ENCODE assay signal across 25 mouse cellular contexts in the genomic region with DNA sequence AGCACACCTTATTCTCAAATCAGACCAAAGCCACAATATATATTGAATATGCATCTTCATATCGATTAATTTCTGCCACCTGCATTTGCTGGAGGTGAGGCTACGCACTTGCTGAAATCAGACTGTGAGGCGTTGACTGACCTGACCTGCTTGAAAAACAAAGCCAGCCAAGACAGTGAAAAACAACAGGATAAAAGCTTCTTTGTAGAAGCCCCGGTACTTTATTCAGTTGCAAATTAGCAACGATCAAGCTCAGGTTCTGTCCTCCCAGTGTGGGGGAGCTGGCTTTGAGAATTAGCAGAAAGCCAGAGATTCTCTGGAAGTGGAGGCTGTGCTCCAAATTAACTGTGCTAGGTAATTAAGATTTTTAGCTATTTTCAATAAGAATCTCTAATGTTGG.
"Had no signal": no experiment of that assay in that cellular context is flagged by ENCODE, and none has a peak within 500 bp of the region (broad histone marks: within the 10 kb centered on the region; RNA-seq: fewer than 3 reads in every experiment).

No protein-coding gene starts in this region.

- H3K36me3 ChIP-seq: heart, embryonic 13.5 days; heart, embryonic 15.5 days; hindbrain, embryonic 13.5 days; intestine, embryonic 15.5 days; limb, embryonic 13.5 days; limb, embryonic 15.5 days; liver, embryonic 12.5 days had no signal

- H3K27ac ChIP-seq: heart, adult 2 months; heart, embryonic 13.5 days; heart, embryonic 15.5 days; hindbrain, embryonic 13.5 days; intestine, embryonic 15.5 days; limb, embryonic 13.5 days; limb, embryonic 15.5 days; liver, embryonic 12.5 days; liver, embryonic 14.5 days had no signal

- ATAC-seq: hindbrain, embryonic 16.5 days; inflammation-experienced regulatory T-cells, adult 6 months; intestine, embryonic 15.5 days; intestine, postnatal 0 days; liver, embryonic 12.5 days had no signal

- H3K9me3 ChIP-seq: heart, embryonic 15.5 days; intestine, embryonic 15.5 days; limb, embryonic 15.5 days; liver, embryonic 12.5 days had no signal

- H3K9ac ChIP-seq: heart, embryonic 13.5 days; heart, embryonic 15.5 days; hindbrain, embryonic 13.5 days; intestine, embryonic 15.5 days; limb, embryonic 13.5 days; limb, embryonic 15.5 days; liver, embryonic 12.5 days; liver, embryonic 14.5 days had no signal

- H3K4me1 ChIP-seq: heart, embryonic 13.5 days; heart, embryonic 15.5 days; hindbrain, embryonic 13.5 days; intestine, embryonic 15.5 days; limb, embryonic 13.5 days; limb, embryonic 15.5 days; liver, embryonic 12.5 days had no signal

- DNase-seq: gastrocnemius, postnatal 14 days; gastrocnemius, postnatal 36 days; heart, adult 11 months; heart, adult 2 months; heart, postnatal 14 days; heart, postnatal 36 days; kidney, adult 18-20 months; kidney, adult 8-10 months; kidney, postnatal 14 days; kidney, postnatal 36 days; layer of hippocampus, adult 9-11 months; layer of hippocampus, postnatal 36 days; left cerebral cortex, postnatal 4 days had no signal

- H3K4me3 ChIP-seq: heart, adult 2 months; heart, embryonic 13.5 days; heart, embryonic 15.5 days; hindbrain, embryonic 13.5 days; intestine, embryonic 15.5 days; limb, embryonic 13.5 days; limb, embryonic 15.5 days; liver, embryonic 12.5 days had no signal

- H3K4me2 ChIP-seq: heart, embryonic 11.5 days; heart, embryonic 13.5 days; heart, embryonic 15.5 days; hindbrain, embryonic 13.5 days; intestine, embryonic 15.5 days; limb, embryonic 13.5 days; limb, embryonic 15.5 days; liver, embryonic 12.5 days had no signal

- H3K27me3 ChIP-seq: heart, embryonic 13.5 days; heart, embryonic 15.5 days; hindbrain, embryonic 13.5 days; intestine, embryonic 15.5 days; limb, embryonic 13.5 days; limb, embryonic 15.5 days; liver, embryonic 12.5 days had no signal
